Mouse (Mus musculus): Measurements from ENCODE around the gene Zfp366.

GRCm38 (mm10) chr13:99239161-99239530 lies 54.5 kb downstream of the Zfp366 start:
- TF ChIP-seq POLR2A (IDR thresholded peaks at IDR 0.05; ENCODE audit: insufficient read length, low read depth) (no peak), MAX (IDR thresholded peaks at IDR 0.05; ENCODE audit: low read depth) (no peak), USF1 (IDR thresholded peaks at IDR 0.05; ENCODE audit: low read depth) (no peak), MYOG (IDR thresholded peaks at IDR 0.05; ENCODE audit: control insufficient read depth in 1 of 3, insufficient read depth in 1 of 3, insufficient read length in 2 of 3, low read depth in 2 of 3) (peak in 1 of 3 experiments; percentile 46), E2F4 (IDR thresholded peaks at IDR 0.05; ENCODE audit: insufficient read depth) (no peak), POLR2AphosphoS2 (IDR thresholded peaks at IDR 0.05; ENCODE audit: insufficient read length, low read depth) (no peak), TCF3 (IDR thresholded peaks at IDR 0.05; ENCODE audit: insufficient read length, low read depth) (no peak), CEBPB (IDR thresholded peaks at IDR 0.05; ENCODE audit: insufficient read depth, poor library complexity, severe bottlenecking) (no peak), TCF12 (IDR thresholded peaks at IDR 0.05; ENCODE audit: insufficient read depth, poor library complexity, severe bottlenecking) (no peak), MYOD1 (IDR thresholded peaks at IDR 0.05; ENCODE audit: control insufficient read depth in 1 of 3, insufficient read length in 2 of 3, low read depth in 2 of 3) (peak in 2 of 3 experiments; percentile 30 to 34), SRF (IDR thresholded peaks at IDR 0.05; ENCODE audit: control insufficient read depth, insufficient read length, low read depth) (no peak), REST (IDR thresholded peaks at IDR 0.05; ENCODE audit: insufficient read depth, insufficient read length) (no peak)
